Mouse (Mus musculus): ENCODE data around the gene Pfdn5. TPM values are rescaled to one million over a fixed set of nuclear protein-coding genes. Genes with fewer than 3 reads are reported as not detected.

Pfdn5 gene
- total and polyA plus RNA-seq, 2 experiments from 2014 or later = 145 to 525 TPM

DNA sequence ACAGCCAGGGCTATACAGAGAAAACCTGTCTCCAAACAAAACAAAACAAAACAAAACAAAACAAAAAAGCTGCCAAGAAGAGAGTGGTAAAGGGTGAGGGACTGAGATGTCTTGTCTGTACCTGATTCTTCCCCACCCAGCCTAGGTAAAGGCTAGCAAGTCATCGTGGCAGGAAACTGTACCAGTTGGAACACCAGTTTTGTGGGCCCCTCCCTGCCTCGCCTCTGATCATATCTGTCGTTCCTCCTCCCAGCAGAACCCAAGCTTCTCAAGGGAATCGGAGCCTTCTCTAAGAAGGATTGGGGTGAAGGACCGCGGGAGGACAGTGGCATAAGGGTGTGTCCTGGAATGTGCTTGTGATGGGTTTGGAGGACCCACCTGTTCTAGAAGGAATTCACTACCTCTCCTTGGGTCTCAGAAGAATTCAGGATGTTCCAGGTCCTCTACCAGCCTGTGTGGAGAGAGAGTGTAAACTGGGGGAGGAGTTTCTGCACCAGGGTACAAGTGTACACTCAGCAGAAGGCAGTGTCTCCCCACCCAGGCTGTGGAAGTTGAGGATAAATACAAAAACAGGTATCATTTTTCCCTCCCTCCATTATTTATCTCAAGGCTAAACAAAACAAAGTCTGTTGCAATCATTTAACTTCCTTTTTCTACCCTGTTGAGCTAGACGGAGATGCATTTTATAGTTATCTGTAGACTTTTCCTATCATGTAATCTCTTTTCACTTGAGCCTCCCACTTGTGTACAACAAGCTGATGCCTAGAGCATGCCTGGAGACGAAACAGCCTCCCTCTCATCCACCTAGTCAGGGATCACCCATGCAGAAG, 43.2 kb upstream of the Pfdn5 start:
- H3K4me2 ChIP-seq (ENCODE audit: low read depth, low read length, poor library complexity, severe bottlenecking) = no peak overlapping the region
- no peak for TF ChIP-seq CTCF (IDR thresholded peaks at IDR 0.05)
- peaks cover 20% of the 10 kb centered on the region for H3K36me3 ChIP-seq (ENCODE audit: insufficient read depth, low read length)
- ATAC-seq (ENCODE audit: low FRiP score) (no peak), DNase-seq (ENCODE audit: low spot score) (no peak)
- WGBS = 89% methylated on average over 8 of the region's 8 CpGs
- H3K27me3 ChIP-seq (ENCODE audit: insufficient read depth, low read length) = no peaks in the 10 kb centered on the region
- H3K9ac ChIP-seq (replicated peaks; ENCODE audit: low read length, poor library complexity, severe bottlenecking) = no peak overlapping the region
- H3K4me3 ChIP-seq (ENCODE audit: low read depth, low read length) = no peak overlapping the region
- H3K9me3 ChIP-seq (ENCODE audit: low read length) = no peaks in the 10 kb centered on the region
- no peak overlapping the region for H3K27ac ChIP-seq (ENCODE audit: low read depth, low read length)
- H3K4me1 ChIP-seq (ENCODE audit: insufficient read depth, low read length) = peaks cover 6% of the 10 kb centered on the region; the same call in 1 of the 2 replicates

DNA sequence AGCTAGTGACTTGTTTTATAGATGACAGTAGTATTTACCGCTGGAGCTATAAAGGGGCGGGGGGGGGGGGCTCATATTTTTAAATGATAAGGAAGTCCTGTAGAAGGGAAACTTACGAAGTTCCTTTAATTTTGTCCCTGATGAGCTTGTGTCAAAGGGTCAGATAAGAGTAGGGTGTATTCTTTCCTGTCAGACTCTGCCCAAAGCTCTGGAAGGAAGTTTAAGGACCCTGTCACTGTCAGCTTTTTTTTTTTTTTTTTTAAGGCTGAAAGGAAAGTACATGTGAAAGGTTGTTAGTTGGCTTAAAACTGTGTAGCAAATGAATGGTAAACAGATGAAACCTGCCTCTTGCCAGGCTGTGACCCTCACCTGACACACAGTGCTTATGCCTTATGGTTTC, 42.3 kb upstream of the Pfdn5 start:
- Histone ChIP-seq H3K27ac (ENCODE audit: low read depth, low read length) (no peak overlapping the region), H3K27me3 (ENCODE audit: insufficient read depth, low read length) (no peaks in the 10 kb centered on the region), H3K9me3 (ENCODE audit: low read length) (no peaks in the 10 kb centered on the region), H3K4me2 (ENCODE audit: low read depth, low read length, poor library complexity, severe bottlenecking) (no peak overlapping the region), H3K4me1 (ENCODE audit: insufficient read depth, low read length) (peaks cover 6% of the 10 kb centered on the region; the same call in 1 of the 2 replicates), H3K9ac (replicated peaks; ENCODE audit: low read length, poor library complexity, severe bottlenecking) (no peak overlapping the region), H3K4me3 (ENCODE audit: low read depth, low read length) (no peak overlapping the region), H3K36me3 (ENCODE audit: insufficient read depth, low read length) (peaks cover 20% of the 10 kb centered on the region)
- DNase-seq (ENCODE audit: low spot score) = no peak
- 80% methylated on average over 3 of the region's 3 CpGs for WGBS
- no peak for ATAC-seq (ENCODE audit: low FRiP score)
- no peak for TF ChIP-seq CTCF (IDR thresholded peaks at IDR 0.05)

DNA sequence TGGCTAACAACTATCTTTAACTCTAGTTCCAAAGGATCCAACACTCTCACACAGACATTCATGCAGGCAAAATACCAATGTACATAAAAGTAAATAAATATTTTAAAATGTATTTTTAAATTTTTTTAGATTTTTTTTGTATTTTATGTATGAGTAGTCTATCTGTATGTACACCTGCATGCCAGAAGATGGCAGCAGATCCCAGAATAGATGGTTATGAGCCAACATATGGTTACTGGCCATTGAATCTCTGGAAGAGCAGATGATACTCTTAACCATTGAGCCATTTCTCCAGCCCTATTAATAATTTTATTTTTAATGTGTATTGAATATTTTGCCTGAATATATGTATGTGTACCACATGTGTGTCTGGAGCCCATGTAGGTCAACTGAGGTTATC, 38.5 kb upstream of the Pfdn5 start:
- Histone ChIP-seq H3K4me2 (ENCODE audit: low read depth, low read length, poor library complexity, severe bottlenecking) (no peak overlapping the region), H3K27ac (ENCODE audit: low read depth, low read length) (no peak overlapping the region), H3K36me3 (ENCODE audit: insufficient read depth, low read length) (peaks cover 4% of the 10 kb centered on the region; the same call in 1 of the 2 replicates), H3K4me1 (ENCODE audit: insufficient read depth, low read length) (no peaks in the 10 kb centered on the region), H3K27me3 (ENCODE audit: insufficient read depth, low read length) (no peaks in the 10 kb centered on the region), H3K4me3 (ENCODE audit: low read depth, low read length) (no peak overlapping the region), H3K9me3 (ENCODE audit: low read length) (no peaks in the 10 kb centered on the region), H3K9ac (replicated peaks; ENCODE audit: low read length, poor library complexity, severe bottlenecking) (no peak overlapping the region)
- peak; percentile 77 for TF ChIP-seq CTCF (IDR thresholded peaks at IDR 0.05)
- ATAC-seq (ENCODE audit: low FRiP score) (no peak), DNase-seq (ENCODE audit: low spot score) (peak; percentile 46)

DNA sequence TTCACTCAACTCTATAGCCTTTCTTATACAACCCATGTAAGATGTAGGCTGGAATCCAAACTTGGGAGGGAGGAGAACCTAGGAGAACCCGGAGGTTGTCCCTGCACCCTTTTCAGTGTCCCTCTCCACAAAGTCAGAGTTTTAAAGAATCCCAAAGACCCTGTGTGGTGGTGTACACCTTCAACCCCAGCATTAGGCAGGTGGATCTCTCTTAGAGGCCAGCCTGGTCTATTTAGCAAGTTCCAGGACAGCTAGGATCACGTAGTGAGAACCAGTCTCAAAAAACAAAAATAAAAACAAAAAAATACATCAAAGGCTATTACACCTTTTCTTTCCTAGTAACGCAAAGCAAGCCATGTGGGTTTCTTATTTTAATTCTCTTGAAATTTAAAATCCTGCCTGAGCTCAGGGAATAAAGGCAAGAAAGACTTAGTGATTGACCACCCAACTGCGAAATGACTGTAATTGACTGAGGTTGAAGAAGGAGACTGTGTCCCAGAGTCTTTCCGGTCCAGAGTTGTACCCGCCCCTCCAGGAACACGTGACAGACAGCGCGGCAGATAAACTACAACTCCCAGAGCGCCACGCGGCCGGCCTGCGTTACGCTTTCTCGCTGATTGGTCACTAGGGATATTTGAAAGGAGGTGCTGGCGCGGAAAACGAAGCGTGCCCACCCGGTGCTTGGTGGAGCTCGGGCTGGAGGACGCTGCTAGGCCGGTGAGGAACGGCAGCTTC, 30.1 kb upstream of the Pfdn5 start, which contains the start of gene Espl1:
Gene Espl1, plus strand, starts transcription at position 634 of the 735 bp plus-strand sequence.
- peak within 1 kb of the TSS; percentile 21 for H3K27ac ChIP-seq (ENCODE audit: low read depth, low read length)
- no peaks in the 10 kb centered on the region for H3K27me3 ChIP-seq (ENCODE audit: insufficient read depth, low read length)
- DNase-seq (ENCODE audit: low spot score) = peak; percentile 96
- peak within 1 kb of the TSS; percentile 100 for H3K4me2 ChIP-seq (ENCODE audit: low read depth, low read length, poor library complexity, severe bottlenecking)
- ATAC-seq (ENCODE audit: low FRiP score) = peak; percentile 97
- H3K9ac ChIP-seq (replicated peaks; ENCODE audit: low read length, poor library complexity, severe bottlenecking) = peak within 1 kb of the TSS; percentile 9
- WGBS = 7% methylated on average over 25 of the region's 25 CpGs
- 0 out of 2 replicates have a peak, but pooled peaks cover 3% of the 10 kb centered on the region for H3K4me1 ChIP-seq (ENCODE audit: insufficient read depth, low read length)
- no peaks in the 10 kb centered on the region for H3K9me3 ChIP-seq (ENCODE audit: low read length)
- 0 out of 2 replicates have a peak, but pooled peaks have one; percentile 1 for TF ChIP-seq CTCF (IDR thresholded peaks at IDR 0.05)
- H3K4me3 ChIP-seq (ENCODE audit: low read depth, low read length) = peak within 1 kb of the TSS; percentile 52
- no peaks in the 10 kb centered on the region for H3K36me3 ChIP-seq (ENCODE audit: insufficient read depth, low read length)

DNA sequence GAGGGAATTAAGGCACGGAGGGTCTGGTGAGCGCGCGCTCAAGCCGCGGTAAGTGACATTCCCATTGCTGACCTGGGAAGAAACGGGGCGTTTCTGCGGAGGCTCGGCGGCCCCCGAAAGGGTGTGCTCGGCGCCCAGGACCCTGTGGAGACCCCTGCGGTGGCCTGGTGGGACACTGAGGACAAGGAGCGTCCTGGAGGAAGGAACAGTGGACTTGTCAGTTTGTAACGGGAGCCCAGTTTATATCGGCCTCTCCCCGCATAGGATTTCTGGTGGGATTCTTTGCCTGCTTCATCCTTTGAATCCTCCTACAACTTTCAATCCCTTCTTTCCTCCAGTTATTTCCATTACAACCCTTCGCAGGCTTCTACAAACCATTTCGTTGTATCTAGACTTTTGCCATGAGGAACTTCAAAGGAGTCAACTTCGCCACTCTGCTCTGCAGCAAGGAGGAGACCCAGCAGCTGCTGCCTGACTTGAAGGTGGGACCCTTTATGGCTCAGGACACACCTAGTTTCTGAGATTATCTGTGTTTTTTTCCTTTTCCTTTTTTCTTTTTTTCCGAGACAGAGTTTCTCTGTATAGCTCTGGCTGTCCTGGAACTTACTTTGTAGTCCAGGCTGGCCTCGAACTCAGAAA, 29.4 kb upstream of the Pfdn5 start:
- Histone ChIP-seq H3K27ac (ENCODE audit: low read depth, low read length) (no peak overlapping the region), H3K27me3 (ENCODE audit: insufficient read depth, low read length) (no peaks in the 10 kb centered on the region), H3K9ac (replicated peaks; ENCODE audit: low read length, poor library complexity, severe bottlenecking) (no peak overlapping the region), H3K4me3 (ENCODE audit: low read depth, low read length) (peak overlapping the region; percentile 52), H3K9me3 (ENCODE audit: low read length) (no peaks in the 10 kb centered on the region), H3K4me2 (ENCODE audit: low read depth, low read length, poor library complexity, severe bottlenecking) (peak overlapping the region; percentile 100), H3K4me1 (ENCODE audit: insufficient read depth, low read length) (0 out of 2 replicates have a peak, but pooled peaks cover 3% of the 10 kb centered on the region), H3K36me3 (ENCODE audit: insufficient read depth, low read length) (no peaks in the 10 kb centered on the region)
- no peak for TF ChIP-seq CTCF (IDR thresholded peaks at IDR 0.05)
- no peak for DNase-seq (ENCODE audit: low spot score)
- WGBS = 5% methylated on average over 24 of the region's 24 CpGs
- ATAC-seq (ENCODE audit: low FRiP score) = peak; percentile 20; the same call in 1 of the 2 replicates
